ENCODE assay signal across 13 mouse cellular contexts in the genomic region with DNA sequence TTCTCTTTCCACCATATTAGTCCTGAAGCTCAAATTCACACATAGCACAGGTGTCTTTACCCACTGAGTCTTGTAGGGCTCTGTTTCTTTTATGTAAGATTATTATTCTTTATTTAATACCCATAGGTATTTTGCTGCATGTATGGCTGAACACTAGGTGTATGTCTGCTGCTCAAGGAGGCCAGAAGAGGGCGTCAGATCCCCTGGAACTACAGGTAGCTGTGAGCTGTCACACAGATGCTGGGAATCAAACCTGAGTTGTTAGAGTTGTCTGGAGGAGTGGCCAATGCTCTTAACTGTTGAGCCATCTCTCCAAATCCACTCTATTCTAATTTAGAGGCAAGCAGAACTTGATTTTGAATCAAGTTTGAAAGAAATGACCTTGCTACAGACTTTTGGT. TPM values are rescaled to one million over a fixed set of nuclear protein-coding genes. Genes with fewer than 3 reads are reported as not detected.
DNase-seq lines count a peak whose midpoint lies in the region; ATAC-seq and TF ChIP-seq lines count a peak whose summit lies in the region.
"Had no signal": no experiment of that assay in that cellular context is flagged by ENCODE, and none has a peak within 500 bp of the region (broad histone marks: within the 10 kb centered on the region; RNA-seq: fewer than 3 reads in every experiment).

No protein-coding gene starts in this region.

- dilution Hi-C loops in CH12.LX (cut with MboI; ENCODE audit: extremely low pct_ligation_motif_present, extremely low pct_unique_long_range_greater_than_20kb, low sequenced_read_pairs): no loop called here

- H3K27me3 ChIP-seq in forebrain, postnatal 0 days (ENCODE audit: insufficient read depth, low read length): no peaks in the 10 kb centered on the region
- H3K27me3 ChIP-seq in forebrain, embryonic 11.5 days (ENCODE audit: control insufficient read depth, insufficient read depth, low read length): no peaks in the 10 kb centered on the region
- no peaks in the 10 kb centered on the region for H3K27me3 ChIP-seq in liver, embryonic 12.5 days (replicated peaks)
- no peaks in the 10 kb centered on the region for H3K27me3 ChIP-seq in CH12.LX (replicated peaks)
- H3K27me3 ChIP-seq: heart, embryonic 13.5 days; hindbrain, embryonic 15.5 days had no signal

- in situ Hi-C loops in CH12.LX (cut with MboI; ENCODE audit: low pct_ligation_motif_present, low pct_unique_long_range_greater_than_20kb, low sequenced_read_pairs): loop anchor here (25.0 kb wide), 1 partner anchor 625 kb away; no protein-coding TSS in a partner anchor

- H3K36me3 ChIP-seq in forebrain, postnatal 0 days (ENCODE audit: insufficient read depth): peaks cover 34% of the 10 kb centered on the region
- H3K36me3 ChIP-seq in forebrain, embryonic 11.5 days (ENCODE audit: control insufficient read depth, insufficient read depth, low read length): peaks cover 3% of the 10 kb centered on the region; the same call in 1 of the 2 replicates
- H3K36me3 ChIP-seq in liver, embryonic 12.5 days: peaks cover 68% of the 10 kb centered on the region
- H3K36me3 ChIP-seq in CH12.LX (replicated peaks in 1 of 2; ENCODE audit: control insufficient read depth in 1 of 2, insufficient read depth in 1 of 2, low read length in 1 of 2): peaks cover 24 to 70% of the 10 kb centered on the region in 2 experiments

- H3K4me3 ChIP-seq in forebrain, postnatal 0 days (ENCODE audit: low read depth, low read length): no peak overlapping the region
- H3K4me3 ChIP-seq in forebrain, embryonic 11.5 days (ENCODE audit: low read depth, low read length): no peak overlapping the region
- no peak overlapping the region for H3K4me3 ChIP-seq in liver, embryonic 12.5 days
- H3K4me3 ChIP-seq in CH12.LX (replicated peaks in 1 of 3; ENCODE audit: low read depth in 2 of 3, low read length in 2 of 3, poor library complexity in 1 of 3): no peak overlapping the region
- H3K4me3 ChIP-seq: erythroblast, embryonic 14.5 days; heart, embryonic 13.5 days; hindbrain, embryonic 15.5 days had no signal

- ATAC-seq in forebrain, postnatal 0 days: no peak
- ATAC-seq in forebrain, embryonic 11.5 days (replicated peaks; ENCODE audit: low FRiP score): no peak
- ATAC-seq in liver, embryonic 12.5 days: no peak
- ATAC-seq: activated CD4-positive, CD25-positive, alpha-beta regulatory T cell, adult 4 months had no signal

- DNase-seq in forebrain, postnatal 0 days: no peak
- DNase-seq in forebrain, embryonic 11.5 days (ENCODE audit: low spot score): no peak
- peak; percentile 23 for DNase-seq in liver
- peak; percentile 16 for DNase-seq in CH12.LX (ENCODE audit: extremely low read depth)
- peak; percentile 3 for DNase-seq in brain, embryonic 14.5 days (ENCODE audit: low read depth)
- DNase-seq in ovary, postnatal 10 days (ENCODE audit: low spot score): no peak
- no peak for DNase-seq in spleen, postnatal 36 days (ENCODE audit: low spot score in 2 of 2)
- DNase-seq: lung, postnatal 4 days had no signal

- WGBS in forebrain, postnatal 0 days: 50% methylated on average over 1 of the region's 1 CpGs
- WGBS in forebrain, embryonic 11.5 days: 30% methylated on average over 1 of the region's 1 CpGs
- 20% methylated on average over 1 of the region's 1 CpGs for WGBS in liver, embryonic 12.5 days (ENCODE audit: insufficient replicate concordance)

- 0 out of 2 replicates have a peak, but pooled peaks have one; percentile 4 for TF ChIP-seq CTCF in forebrain, postnatal 0 days (IDR thresholded peaks at IDR 0.05; ENCODE audit: low read depth)
- TF ChIP-seq CTCF in CH12.LX (conservative IDR thresholded peaks at IDR 0.05 in 1 of 2, IDR thresholded peaks at IDR 0.05 in 1 of 2; ENCODE audit: low read depth in 2 of 2, low read length in 2 of 2): peak in 1 of 2 experiments; percentile 56; a peak in 2 of 4 replicates
- TF ChIP-seq CTCF in brain, embryonic 14.5 days (IDR thresholded peaks at IDR 0.05; ENCODE audit: borderline replicate concordance, extremely low read depth, insufficient read depth, insufficient read length): 0 out of 2 replicates have a peak, but pooled peaks have one; percentile 11

- no peak for TF ChIP-seq POLR2A in CH12.LX (IDR thresholded peaks at IDR 0.05; ENCODE audit: low read depth, low read length)
- no peak for TF ChIP-seq POLR2A in brain, embryonic 14.5 days (IDR thresholded peaks at IDR 0.05; ENCODE audit: borderline replicate concordance, extremely low read depth, insufficient read depth, insufficient read length, poor library complexity, severe bottlenecking)

- no peak overlapping the region for H3K9ac ChIP-seq in forebrain, postnatal 0 days
- H3K9ac ChIP-seq in forebrain, embryonic 11.5 days (ENCODE audit: low read length): no peak overlapping the region
- H3K9ac ChIP-seq in liver, embryonic 12.5 days: no peak overlapping the region
- no peak overlapping the region for H3K9ac ChIP-seq in CH12.LX (ENCODE audit: insufficient read depth, low read depth)
- H3K9ac ChIP-seq: heart, embryonic 13.5 days; hindbrain, embryonic 15.5 days had no signal

- no peak for TF ChIP-seq EP300 in CH12.LX (IDR thresholded peaks at IDR 0.05; ENCODE audit: low read length)

- TF ChIP-seq RAD21 in CH12.LX (IDR thresholded peaks at IDR 0.05; ENCODE audit: low read depth, low read length): peak; percentile 33

- no peak overlapping the region for H3K27ac ChIP-seq in forebrain, postnatal 0 days (ENCODE audit: low read depth, low read length)
- H3K27ac ChIP-seq in forebrain, embryonic 11.5 days (ENCODE audit: low read depth, low read length): no peak overlapping the region
- H3K27ac ChIP-seq in liver, embryonic 12.5 days: no peak overlapping the region
- H3K27ac ChIP-seq in CH12.LX (ENCODE audit: insufficient read depth, low read depth): no peak overlapping the region
- H3K27ac ChIP-seq: heart, embryonic 13.5 days; hindbrain, embryonic 15.5 days had no signal

- no peak overlapping the region for H3K4me2 ChIP-seq in forebrain, postnatal 0 days (ENCODE audit: low read depth)
- H3K4me2 ChIP-seq in forebrain, embryonic 11.5 days (ENCODE audit: low read depth, low read length, severe bottlenecking): no peak overlapping the region
- no peak overlapping the region for H3K4me2 ChIP-seq in liver, embryonic 12.5 days
- H3K4me2 ChIP-seq in CH12.LX (ENCODE audit: insufficient read depth, low read depth, poor library complexity, severe bottlenecking): no peak overlapping the region
- H3K4me2 ChIP-seq: heart, embryonic 13.5 days; hindbrain, embryonic 15.5 days had no signal

- no peaks in the 10 kb centered on the region for H3K4me1 ChIP-seq in forebrain, postnatal 0 days (ENCODE audit: insufficient read depth)
- no peaks in the 10 kb centered on the region for H3K4me1 ChIP-seq in forebrain, embryonic 11.5 days (replicated peaks; ENCODE audit: control insufficient read depth, insufficient read depth, low read length)
- H3K4me1 ChIP-seq in liver, embryonic 12.5 days: 0 out of 2 replicates have a peak, but pooled peaks cover under 1% of the 10 kb centered on the region
- H3K4me1 ChIP-seq in CH12.LX (ENCODE audit: control insufficient read depth in 1 of 2, insufficient read depth in 2 of 2): no peaks in the 10 kb centered on the region
- H3K4me1 ChIP-seq: hindbrain, embryonic 15.5 days had no signal

- no peaks in the 10 kb centered on the region for H3K79me2 ChIP-seq in CH12.LX (replicated peaks; ENCODE audit: control insufficient read depth, extremely low read depth, insufficient read depth, poor library complexity, severe bottlenecking)

- no peaks in the 10 kb centered on the region for H3K9me3 ChIP-seq in forebrain, postnatal 0 days (ENCODE audit: low read length)
- no peaks in the 10 kb centered on the region for H3K9me3 ChIP-seq in forebrain, embryonic 11.5 days (ENCODE audit: control insufficient read depth, low read length)
- H3K9me3 ChIP-seq in liver, embryonic 12.5 days (replicated peaks): no peaks in the 10 kb centered on the region
- H3K9me3 ChIP-seq in CH12.LX (replicated peaks; ENCODE audit: low read length): no peaks in the 10 kb centered on the region
- H3K9me3 ChIP-seq: heart, embryonic 13.5 days; hindbrain, embryonic 15.5 days had no signal

TF ChIP-seq in CH12.LX, 34 proteins besides CTCF, POLR2A, EP300 and RAD21:
- TF ChIP-seq BHLHE40 (IDR thresholded peaks at IDR 0.05; ENCODE audit: low read depth, low read length) (no peak), SMC3 (IDR thresholded peaks at IDR 0.05; ENCODE audit: low read depth, low read length) (0 out of 2 replicates have a peak, but pooled peaks have one; percentile 16)

RNA-seq across cellular contexts. Expression of a gene that starts 29.0 kb away (rescaled TPM):
- 19.6 and 28.6 TPM in 2 replicates for total RNA-seq in forebrain, postnatal 0 days (2014; rRNA removed)
- 15.3 and 18.1 TPM in 2 replicates for polyA plus RNA-seq in forebrain, postnatal 0 days (2015; fragmentation: Nextera tagmentation; extraction: Ambion mirVana)
- 22.4 and 23.4 TPM in 2 replicates for polyA plus RNA-seq in forebrain, embryonic 11.5 days (2014; fragmentation: Nextera tagmentation; extraction: Ambion mirVana)
- 13.8 and 14.3 TPM in 2 replicates for polyA plus RNA-seq in liver, embryonic 12.5 days (2016; fragmentation: Nextera tagmentation; extraction: Ambion mirVana)
- total RNA-seq in CH12.LX (2012; rRNA removed): 8.8 and 9.0 TPM in 2 replicates
- total RNA-seq in CH12.LX (2014; rRNA removed): 6.6 and 6.8 TPM in 2 replicates
- 9.5 and 9.6 TPM in 2 replicates for polyA plus RNA-seq in CH12.LX (2012; ENCODE audit: insufficient read length, low read depth)
- 17.9 and 20.4 TPM in 2 replicates for polyA plus RNA-seq in brain, embryonic 14.5 days (2012; rRNA removed)

RNA-seq across cellular contexts. Expression of a gene that starts 30.7 kb away (rescaled TPM):
- 81.2 and 85.9 TPM in 2 replicates for total RNA-seq in forebrain, postnatal 0 days (2014; rRNA removed)
- polyA plus RNA-seq in forebrain, postnatal 0 days (2015; fragmentation: Nextera tagmentation; extraction: Ambion mirVana): 88.0 and 96.5 TPM in 2 replicates
- 300 and 304 TPM in 2 replicates for polyA plus RNA-seq in forebrain, embryonic 11.5 days (2014; fragmentation: Nextera tagmentation; extraction: Ambion mirVana)
- 269 and 280 TPM in 2 replicates for polyA plus RNA-seq in liver, embryonic 12.5 days (2016; fragmentation: Nextera tagmentation; extraction: Ambion mirVana)
- total RNA-seq in CH12.LX (2012; rRNA removed) (179 and 248 TPM in 2 replicates), CH12.LX (2014; rRNA removed) (443 and 624 TPM in 2 replicates)
- polyA plus RNA-seq in CH12.LX (2012; ENCODE audit: insufficient read length, low read depth): 204 and 235 TPM in 2 replicates
- 56.8 and 67.4 TPM in 2 replicates for polyA plus RNA-seq in brain, embryonic 14.5 days (2012; rRNA removed)

RNA-seq across cellular contexts. Expression of a gene that starts 58.7 kb away (rescaled TPM):
- 69.9 and 82.4 TPM in 2 replicates for total RNA-seq in forebrain, postnatal 0 days (2014; rRNA removed)
- polyA plus RNA-seq in forebrain, postnatal 0 days (2015; fragmentation: Nextera tagmentation; extraction: Ambion mirVana): 53.1 and 60.8 TPM in 2 replicates
- polyA plus RNA-seq in forebrain, embryonic 11.5 days (2014; fragmentation: Nextera tagmentation; extraction: Ambion mirVana): 67.7 and 71.1 TPM in 2 replicates
- polyA plus RNA-seq in liver, embryonic 12.5 days (2016; fragmentation: Nextera tagmentation; extraction: Ambion mirVana): 41.2 and 43.8 TPM in 2 replicates
- total RNA-seq in CH12.LX (2012; rRNA removed): 53.0 and 74.0 TPM in 2 replicates
- 118 and 122 TPM in 2 replicates for total RNA-seq in CH12.LX (2014; rRNA removed)
- polyA plus RNA-seq in CH12.LX (2012; ENCODE audit: insufficient read length, low read depth): 54.9 and 56.3 TPM in 2 replicates
- 29.7 and 33.7 TPM in 2 replicates for polyA plus RNA-seq in brain, embryonic 14.5 days (2012; rRNA removed)

Comparison
In these comparisons a context has a peak if more than half of its experiments do, and no peak if none do; other contexts are left out.
1. DNase-seq: peak in liver (single experiment), CH12.LX (single experiment) and brain, embryonic 14.5 days (single experiment); none in forebrain, postnatal 0 days (single experiment), forebrain, embryonic 11.5 days (single experiment), ovary, postnatal 10 days (single experiment) and spleen, postnatal 36 days (0 of 2).